Mouse (Mus musculus) left cerebral cortex, postnatal 4 days (tissue): ENCODE measurements around the gene Krtap13. TPM values are rescaled to one million over a fixed set of nuclear protein-coding genes. Genes with fewer than 3 reads are reported as not detected.
"Not testable (repeated sequence)": the region's sequence is repeated elsewhere in the genome, so short reads cannot be mapped to it uniquely, and the experiment has no call there.

ENCODE experiments used
- DNase-seq: peaks from one replicate; pipeline ENCODE4 v3.0.0-alpha.2; 2022
- intact Hi-C: fragments of 180-260 bp; cut with DNase I; formaldehyde crosslinking; loops from one replicate; pipeline ENCODE4 v1.15.1; 2025
- total RNA-seq, 2 experiments: library from RNA; stranded (reverse); gene quantifications; 2 replicates each; pipeline ENCODE4 v1.2.3; 2021

The Krtap13 gene
- not detected for total RNA-seq

DNA sequence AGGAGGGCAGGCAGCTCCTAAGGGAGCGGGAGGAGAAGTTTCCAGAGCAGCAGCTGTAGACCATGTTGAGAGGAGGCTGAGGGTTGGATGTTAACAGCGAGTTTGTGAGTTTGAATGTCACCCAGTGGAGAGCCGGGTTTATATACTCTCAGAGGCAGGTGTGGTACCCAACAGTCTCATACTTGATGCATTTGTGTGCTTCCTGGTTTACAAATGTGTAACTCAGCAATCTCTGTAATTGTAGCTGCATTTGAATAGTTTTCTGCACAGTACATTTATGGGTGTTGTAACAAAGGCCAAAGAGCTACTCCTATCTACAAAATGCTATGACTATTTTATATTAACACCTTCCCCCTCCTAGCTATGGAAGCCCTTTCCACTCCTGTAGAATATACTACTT, at the start of gene Krtap13:
Krtap13 (minus strand) TSS at position 101 of the 400 bp plus-strand sequence.
- intact Hi-C loops, DNase-seq: not testable (repeated sequence)

DNA sequence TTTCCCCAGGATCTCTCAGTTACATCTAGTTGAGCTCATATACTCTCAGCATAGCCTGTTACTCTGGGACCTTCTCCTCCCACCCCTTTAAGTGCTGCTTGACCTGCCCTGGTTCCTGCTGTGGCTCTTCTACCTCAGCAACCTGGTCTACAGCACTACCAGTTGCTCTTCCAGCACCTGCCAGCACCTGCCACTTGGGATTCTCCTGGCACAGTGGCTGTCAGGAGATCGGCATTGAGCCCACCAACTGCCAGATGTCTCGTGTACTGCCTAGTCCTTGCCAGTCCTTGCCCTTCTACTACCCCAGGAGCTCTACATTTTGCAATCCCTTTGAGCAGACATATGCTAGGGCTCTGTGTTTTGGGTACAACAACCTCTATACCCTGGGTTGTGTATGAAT, 35.4 kb upstream of the Krtap13 start:
- intact Hi-C loops = no loop called here
- DNase-seq = peak; percentile 72

DNA sequence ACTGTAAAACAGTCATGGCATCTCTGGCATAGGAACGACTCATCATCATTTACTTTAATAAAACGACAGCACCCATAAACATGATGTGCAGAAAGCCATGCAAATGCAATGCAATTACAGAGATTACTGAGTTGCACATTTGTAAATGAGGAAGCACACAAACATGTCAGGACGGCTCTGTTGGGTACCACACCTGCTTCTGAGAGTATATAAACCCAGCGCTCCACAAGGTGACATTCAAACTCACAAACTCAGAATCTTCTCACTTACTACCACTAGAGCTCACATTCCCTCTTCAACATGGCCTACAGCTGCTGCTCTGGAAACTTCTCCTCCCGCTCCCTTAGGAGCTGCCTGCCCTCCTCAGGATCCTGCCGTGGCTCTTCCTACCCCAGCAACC, 26.2 kb upstream of the Krtap13 start, which contains the start of gene Gm5965:
Gm5965 (plus strand) TSS at position 301 of the 400 bp plus-strand sequence.
- intact Hi-C loops = no loop called here
- no peak for DNase-seq

DNA sequence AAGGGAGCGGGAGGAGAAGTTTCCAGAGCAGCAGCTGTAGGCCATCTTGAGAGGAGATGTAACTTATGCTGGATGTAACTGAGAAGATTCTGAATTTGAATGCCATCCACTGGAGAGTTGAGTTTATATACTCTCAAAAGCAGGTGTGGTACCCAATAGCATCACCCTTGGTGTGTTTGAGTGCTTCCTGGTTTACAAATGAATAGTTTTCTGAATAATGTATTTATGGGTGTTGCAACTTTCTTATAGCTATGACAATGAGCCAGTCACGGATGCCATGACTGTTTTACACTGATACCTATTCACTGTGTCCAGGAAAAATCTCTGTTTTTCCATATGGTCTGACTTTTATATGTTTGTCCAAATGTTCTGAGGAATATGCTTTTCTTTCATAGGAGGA, 22.7 kb upstream of the Krtap13 start, which contains the start of gene 2310057N15Rik:
2310057N15Rik (minus strand) TSS at position 101 of the 400 bp plus-strand sequence.
- DNase-seq = no peak
- intact Hi-C loops = no loop called here

DNA sequence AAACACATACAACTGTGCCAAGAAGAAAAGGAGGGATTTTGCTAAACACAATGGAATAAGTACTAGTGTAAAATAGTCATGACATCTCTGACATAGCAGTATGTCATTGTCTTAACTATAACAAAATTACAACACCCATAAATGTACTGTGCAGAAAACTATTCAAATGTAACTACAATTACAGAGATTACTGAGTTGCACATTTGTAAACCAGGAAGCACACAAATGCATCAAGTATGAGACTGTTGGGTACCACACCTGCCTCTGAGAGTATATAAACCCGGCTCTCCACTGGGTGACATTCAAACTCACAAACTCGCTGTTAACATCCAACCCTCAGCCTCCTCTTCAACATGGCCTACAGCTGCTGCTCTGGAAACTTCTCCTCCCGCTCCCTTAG, 7.1 kb upstream of the Krtap13 start, which contains the start of gene 2310034C09Rik:
2310034C09Rik (plus strand) TSS at position 301 of the 400 bp plus-strand sequence.
- intact Hi-C loops, DNase-seq: not testable (repeated sequence)

DNA sequence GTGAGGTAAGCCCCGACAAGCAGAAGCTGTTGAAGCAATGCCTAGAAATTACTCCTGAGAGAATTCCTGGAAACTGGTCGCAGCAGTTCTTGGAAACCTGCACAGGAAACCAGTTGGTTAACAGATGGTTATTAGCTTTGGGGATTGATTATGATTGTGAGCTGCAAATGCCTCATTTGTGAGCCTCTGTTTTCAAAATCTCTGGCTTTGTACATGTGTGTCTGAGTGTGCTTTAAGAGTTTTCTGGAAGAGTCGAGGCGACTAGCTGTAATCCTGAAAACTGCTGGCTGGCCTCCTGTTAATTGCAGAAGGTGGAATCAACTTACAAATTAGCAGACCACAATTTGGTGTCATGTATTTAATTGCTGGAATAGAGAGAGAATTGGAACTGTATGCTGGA, 3.5 kb downstream of the Krtap13 start:
- intact Hi-C loops = no loop called here
- DNase-seq = no peak

DNA sequence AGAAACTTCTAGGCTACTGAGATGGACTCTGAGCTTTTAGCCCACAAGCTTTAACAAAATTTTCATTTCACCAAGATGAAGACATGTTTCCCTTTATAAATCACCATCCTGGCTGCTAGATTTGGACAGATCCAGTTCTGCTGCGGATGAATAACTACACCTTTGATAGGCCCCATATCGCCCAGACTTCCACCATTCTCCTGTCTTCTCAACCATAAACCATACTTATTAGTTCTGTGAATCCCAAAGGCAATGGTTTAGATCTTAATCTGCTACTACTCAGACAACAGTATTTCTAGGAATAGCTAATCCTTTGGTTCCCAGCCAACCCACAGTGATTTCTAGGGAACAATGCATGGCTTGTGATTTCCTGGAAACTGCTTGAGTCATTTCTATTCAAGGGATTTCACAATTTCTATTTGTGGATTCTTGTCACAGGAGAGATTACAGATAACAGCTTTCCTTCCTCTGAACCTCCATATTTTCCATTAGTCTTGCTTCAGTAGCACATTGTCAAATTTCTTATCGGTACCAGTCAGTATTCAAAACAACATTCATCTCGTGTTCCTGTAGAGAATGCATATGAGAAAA, 6.6 kb downstream of the Krtap13 start:
- intact Hi-C loops = no loop called here
- no peak for DNase-seq

DNA sequence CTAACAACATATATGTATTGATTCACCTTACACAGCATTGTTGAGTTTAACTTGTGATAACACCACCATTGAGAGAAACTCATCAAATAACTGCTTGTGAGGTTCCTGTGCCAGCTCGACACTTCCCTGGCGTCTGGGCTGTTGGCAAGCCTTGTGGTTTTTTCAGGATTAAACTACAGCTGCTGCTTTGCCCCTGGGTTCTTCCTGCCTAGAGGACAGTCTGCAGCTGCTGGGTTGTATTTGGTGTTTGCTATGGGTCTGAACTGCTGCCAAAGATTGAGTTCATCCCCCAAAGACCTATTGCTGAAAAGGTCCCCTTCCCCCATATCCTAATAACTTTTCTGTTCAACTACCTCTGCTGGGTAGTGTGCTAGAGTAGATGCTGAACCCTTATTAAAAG, 16.0 kb downstream of the Krtap13 start:
- peak; percentile 50 for DNase-seq
- intact Hi-C loops = no loop called here

DNA sequence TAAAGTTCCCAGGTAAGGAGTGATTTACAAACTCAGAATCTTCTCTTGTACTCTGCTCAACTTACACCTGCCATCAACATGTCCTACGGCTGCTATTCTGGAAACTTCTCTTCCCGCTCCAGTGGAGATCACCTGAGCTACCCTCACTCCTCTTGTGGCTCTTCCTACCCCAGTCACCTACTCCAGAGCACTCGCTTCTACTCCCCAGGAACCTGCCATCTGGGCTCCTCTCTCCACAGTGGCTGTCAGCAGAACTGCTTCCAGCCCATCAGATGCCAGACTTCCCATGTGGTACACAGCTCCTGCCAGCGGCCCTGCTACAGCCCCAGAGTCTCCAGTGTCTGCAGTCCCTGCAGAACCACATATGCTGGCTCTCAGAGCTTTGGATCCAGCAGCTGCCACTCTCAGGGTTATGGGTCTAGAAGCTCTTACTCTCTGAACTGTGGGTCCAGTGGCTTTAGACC, 22.6 kb downstream of the Krtap13 start, which contains the start of gene Krtap13-1:
Krtap13-1 (plus strand) TSS at position 51 of the 464 bp plus-strand sequence.
- peak; percentile 74 for DNase-seq

DNA sequence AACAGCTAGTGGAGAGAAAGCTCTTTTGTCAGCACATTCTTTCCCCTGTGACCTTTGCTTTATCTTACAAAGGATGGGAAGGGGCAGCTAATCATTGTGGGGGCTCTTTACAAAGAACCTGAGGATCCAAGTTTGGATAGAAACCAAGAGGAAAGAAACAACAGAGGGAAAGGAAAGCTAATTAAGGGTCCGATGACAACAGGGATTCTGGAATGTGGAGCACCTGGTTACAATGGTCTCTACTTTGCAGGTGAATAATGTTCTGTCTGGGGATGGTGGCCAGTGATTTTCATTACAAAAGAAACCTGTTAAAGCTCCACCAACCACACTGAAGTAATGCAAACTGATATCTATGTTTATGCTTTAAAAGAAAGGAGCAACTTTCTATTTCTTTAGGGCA, 31.4 kb downstream of the Krtap13 start:
- intact Hi-C loops = no loop called here
- DNase-seq = no peak

More for the DNA sequence above, 22.6 kb downstream of the Krtap13 start, which contains the start of gene Krtap13-1:
- intact Hi-C loops = no loop called here

DNA sequence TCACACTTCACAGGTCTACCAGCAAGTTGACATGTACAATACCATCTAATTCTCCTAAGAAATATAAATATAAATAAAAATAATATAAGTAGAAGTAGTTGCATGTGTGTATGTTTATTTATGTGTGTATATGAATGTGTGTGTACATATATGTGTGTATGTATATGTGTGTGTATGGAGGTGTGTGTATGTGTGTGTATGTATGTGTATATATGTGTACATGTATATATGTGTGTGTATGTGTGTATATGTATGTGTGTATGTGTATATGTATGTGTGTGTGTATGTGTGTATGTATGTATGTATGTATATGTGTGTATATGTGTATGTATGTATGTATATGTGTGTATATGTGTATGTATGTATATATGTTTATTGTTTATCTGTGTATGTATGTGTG, 34.9 kb downstream of the Krtap13 start:
- intact Hi-C loops = no loop called here
- DNase-seq = no peak

DNA sequence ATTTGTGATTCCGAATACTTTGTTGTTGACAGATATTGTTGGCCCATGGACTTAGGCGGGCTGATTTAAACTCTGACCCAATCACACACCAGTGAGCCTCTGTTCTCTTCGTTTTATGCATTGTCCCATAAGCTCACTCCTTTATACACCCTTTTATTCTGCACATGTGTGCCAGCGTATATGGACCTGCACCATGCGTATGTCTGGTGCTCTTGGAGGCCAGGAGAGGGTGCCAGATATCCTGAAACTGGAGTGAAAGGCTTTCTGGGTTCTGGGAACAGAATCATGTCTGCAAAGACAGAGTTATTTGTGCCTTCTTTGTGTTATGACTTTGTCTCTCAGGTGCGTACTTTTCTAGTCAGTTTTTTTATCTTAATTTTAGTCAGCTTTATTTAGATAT, 40.2 kb downstream of the Krtap13 start:
- intact Hi-C loops = no loop called here
- no peak for DNase-seq

DNA sequence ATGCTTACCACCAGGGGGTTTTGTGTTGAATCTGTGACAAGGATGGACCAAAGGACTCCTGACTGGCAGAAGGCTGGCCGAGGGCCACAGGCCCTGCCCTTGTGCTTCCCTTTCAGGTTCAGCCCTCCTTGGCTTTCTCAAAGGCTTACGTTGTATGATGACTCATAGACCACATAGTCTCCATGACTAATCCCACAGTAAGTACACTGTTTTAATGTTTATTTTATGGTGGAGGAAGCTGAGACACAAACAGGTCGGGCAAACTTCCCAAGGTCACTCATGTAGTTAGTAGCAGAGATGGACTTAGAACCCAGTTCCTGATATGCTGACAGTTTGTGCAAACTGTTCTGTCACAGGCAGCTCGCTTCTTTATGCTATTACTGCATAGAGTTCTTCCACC, 40.7 kb downstream of the Krtap13 start:
- intact Hi-C loops = no loop called here
- no peak for DNase-seq

DNA sequence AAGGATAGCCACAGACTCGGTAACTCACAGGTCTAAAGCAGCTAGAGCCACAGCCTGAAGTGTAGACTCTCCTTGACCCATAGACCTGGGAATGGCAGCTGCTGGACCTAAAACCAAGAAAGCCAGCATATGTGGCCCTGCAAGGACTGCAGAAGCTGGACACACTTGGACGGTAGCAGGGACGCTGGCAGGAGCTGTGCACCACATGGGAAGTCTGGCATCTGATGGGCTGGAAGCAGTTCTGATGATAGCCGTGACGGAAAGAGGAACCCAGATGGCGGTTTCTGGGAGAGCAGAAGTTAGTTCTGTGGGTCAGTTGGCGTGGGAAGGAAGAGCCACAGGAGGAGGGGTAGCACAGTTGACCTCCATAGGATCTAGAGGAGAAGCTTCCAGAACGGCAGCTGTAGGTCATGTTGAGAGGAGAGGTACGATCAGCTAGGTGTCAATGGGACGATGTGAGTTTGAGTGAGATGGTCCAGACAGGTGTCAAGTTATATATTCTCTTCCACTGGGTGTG, 43.9 kb downstream of the Krtap13 start, which contains the start of gene 2310061N02Rik:
2310061N02Rik (minus strand) TSS at position 467 of the 517 bp plus-strand sequence.
- intact Hi-C loops = no loop called here
- DNase-seq = peak; percentile 74

DNA sequence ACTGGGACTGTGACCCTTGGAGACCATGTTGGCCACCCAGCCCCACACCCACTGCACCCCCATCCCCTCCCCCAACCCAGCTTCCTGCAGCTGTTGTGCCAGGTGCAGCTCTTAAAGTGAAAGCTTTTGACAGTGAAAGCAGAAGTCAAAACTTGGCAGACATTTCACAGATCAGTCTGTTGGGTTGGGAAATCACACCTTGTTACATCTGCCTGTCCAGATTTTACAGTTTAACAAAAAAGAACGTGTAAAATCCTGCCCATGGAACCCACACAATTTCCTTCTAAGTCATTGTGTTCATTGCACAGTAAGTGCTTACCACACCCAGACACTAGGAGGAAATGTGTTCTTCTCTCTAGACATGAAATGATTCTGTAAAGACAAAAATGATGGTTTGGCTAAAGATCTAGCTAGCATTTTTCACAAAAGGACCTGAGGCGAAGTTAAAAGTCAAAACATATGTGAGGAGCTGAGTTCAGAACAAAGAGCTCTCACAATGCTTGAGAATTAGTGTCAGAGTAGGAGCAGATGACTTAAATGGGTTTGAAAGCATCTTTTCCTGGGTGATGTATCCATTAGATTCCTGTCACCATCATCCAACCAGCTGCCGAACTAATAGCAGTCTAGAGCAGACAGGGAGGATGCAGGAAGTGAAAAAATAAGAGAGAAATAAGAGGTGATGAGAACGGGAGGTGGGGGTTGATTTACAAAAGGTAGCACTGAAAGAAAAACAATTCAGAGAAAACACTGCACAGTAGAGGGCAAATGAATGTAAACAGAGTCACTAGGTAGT, 50.2 kb downstream of the Krtap13 start:
- DNase-seq = no peak
- intact Hi-C loops = no loop called here

Other genes starting within 250 kb of the Krtap13 start
- not detected for gene Cldn17, start 244.7 kb downstream of the Krtap13 start, total RNA-seq
- gene Cldn8, start 188.5 kb downstream of the Krtap13 start, total RNA-seq = under 1 TPM in 1 of 2 experiments, not detected in 1; 0.28 TPM
- not detected for gene Krtap24-1, start 139.4 kb downstream of the Krtap13 start, total RNA-seq
- not detected for gene 2310079G19Rik, start 124.0 kb downstream of the Krtap13 start, total RNA-seq
- gene Krtap26-1, start 103.8 kb downstream of the Krtap13 start, total RNA-seq = not detected
- not detected for gene Krtap27-1, start 80.0 kb downstream of the Krtap13 start, total RNA-seq
- gene 2310061N02Rik, start 43.7 kb downstream of the Krtap13 start, total RNA-seq = not detected
- gene Krtap13-1, start 22.8 kb downstream of the Krtap13 start, total RNA-seq = not detected
- not detected for gene 2310034C09Rik, start 7.2 kb upstream of the Krtap13 start, total RNA-seq
- gene 2310057N15Rik, start 22.6 kb upstream of the Krtap13 start, total RNA-seq = not detected
- not detected for gene Gm5965, start 26.3 kb upstream of the Krtap13 start, total RNA-seq
- gene Gm20741, start 60.6 kb upstream of the Krtap13 start, total RNA-seq = not detected
- gene Krtap15, start 68.6 kb upstream of the Krtap13 start, total RNA-seq = not detected
- not detected for gene Krtap14, start 74.5 kb upstream of the Krtap13 start, total RNA-seq
- gene Krtap19-1, start 117.8 kb upstream of the Krtap13 start, total RNA-seq = not detected
- not detected for gene Krtap19-2, start 122.6 kb upstream of the Krtap13 start, total RNA-seq
- not detected for gene Krtap19-3, start 126.4 kb upstream of the Krtap13 start, total RNA-seq
- gene Krtap19-4, start 133.5 kb upstream of the Krtap13 start, total RNA-seq = not detected
- gene Krtap19-5, start 144.8 kb upstream of the Krtap13 start, total RNA-seq = not detected
- gene Krtap19-9b, start 180.6 kb upstream of the Krtap13 start, total RNA-seq = not detected
- not detected for gene Krtap16-3, start 211.2 kb upstream of the Krtap13 start, total RNA-seq